Mouse (Mus musculus) ES-Bruce4 (cell line): ENCODE measurements around the gene Ccdc40.
A peak's percentile ranks its signal among the peaks of the same experiment; 100 is the strongest.

Source experiments
- CTCF ChIP-seq: IDR thresholded peaks from one replicate; pipeline ENCODE4 v1.8.1; 2011; ENCODE audit warnings: low read depth, low read length
- EP300 ChIP-seq: IDR thresholded peaks from 2 replicates; pipeline ENCODE4 v1.6.1; 2011; ENCODE audit warnings: low read depth, low read length; ENCODE audit not compliant: insufficient read depth

GRCm38 (mm10) chr11:119190498-119190897, 37.9 kb upstream of the Ccdc40 start:
- TF ChIP-seq CTCF (peak; percentile 68), EP300 (no peak)
